Mouse (Mus musculus) spleen, postnatal 14 days (tissue): ENCODE data around the gene Vmn1r225.
"Not testable (repeated sequence)": the region's sequence is repeated elsewhere in the genome, so short reads cannot be mapped to it uniquely, and the experiment has no call there.

Experiments
- DNase-seq, 2 experiments: peaks; one replicate each; pipeline ENCODE4 v3.0.0; 2021 to 2022; ENCODE audit warnings: low spot score in 2 of 2

Vmn1r225 gene

GRCm38 (mm10) chr17:20497858-20498257 lies at the start of gene Vmn1r225:
Vmn1r225 (plus strand) TSS chr17:20498158.
- DNase-seq, result no peak

- no peak for DNase-seq
Observed at GRCm38 (mm10) chr17:20473311-20473710, 24.6 kb upstream of the Vmn1r225 start.

DNA sequence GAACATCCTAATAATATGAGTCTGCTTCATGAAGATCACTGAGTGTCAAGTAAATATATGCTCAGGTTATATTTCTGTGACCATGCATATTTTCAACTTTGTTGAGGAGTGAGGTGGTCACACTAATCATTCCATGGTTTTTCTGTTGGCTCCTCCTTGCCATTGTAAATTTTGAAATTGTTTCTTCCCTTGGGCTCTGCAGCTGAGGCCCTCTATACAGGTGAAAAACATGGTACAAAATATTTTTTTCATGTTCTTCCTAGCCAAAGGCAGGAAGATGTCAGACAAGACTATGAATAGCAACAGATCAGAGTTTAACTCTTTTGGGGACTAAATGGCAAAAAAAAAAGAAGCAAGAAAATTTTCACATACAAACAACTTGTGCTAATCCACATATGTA lies 16.7 kb upstream of the Vmn1r225 start, which contains the start of gene Vmn2r108:
TSS of gene Vmn2r108 (minus strand) at position 101 of the 400 bp plus-strand sequence.
- no peak for DNase-seq

DNA sequence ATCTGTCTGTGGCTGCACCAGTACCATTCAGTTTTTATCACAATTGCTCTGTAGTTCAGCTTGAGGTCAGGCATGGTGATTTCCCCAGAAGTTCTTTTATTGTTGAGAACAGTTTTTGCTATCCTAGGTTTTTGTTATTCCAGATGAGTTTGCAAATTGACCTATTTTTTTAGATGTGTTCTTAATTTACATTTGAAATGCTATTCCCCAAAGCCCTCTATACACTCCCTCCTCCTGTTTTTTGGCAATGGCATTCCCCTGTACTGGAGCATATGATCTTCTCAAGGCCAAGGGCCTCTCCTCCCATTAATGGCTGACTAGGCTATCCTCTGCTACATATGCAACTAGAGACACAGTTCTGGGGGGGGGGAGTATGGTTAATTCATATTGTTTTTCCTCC lies 10.3 kb downstream of the Vmn1r225 start:
- DNase-seq, result not testable (repeated sequence)
